Mouse (Mus musculus): Measurements from ENCODE around the gene Txnl4b. TPM values are rescaled to one million over a fixed set of nuclear protein-coding genes. Genes with fewer than 3 reads are reported as not detected.

The Txnl4b gene
- total and polyA plus RNA-seq, 3 experiments = 8.4 to 9.5 TPM; not detected in 1

GRCm38 (mm10) chr8:109535140-109535990 is 30.3 kb upstream of the Txnl4b start (continued):
- TF ChIP-seq SMC3 (IDR thresholded peaks at IDR 0.05; ENCODE audit: low read depth, low read length) (peak; percentile 63), ZKSCAN1 (IDR thresholded peaks at IDR 0.05; ENCODE audit: low read depth, low read length) (no peak), RAD21 (IDR thresholded peaks at IDR 0.05; ENCODE audit: low read depth, low read length) (peak; percentile 41), POLR2AphosphoS5 (IDR thresholded peaks at IDR 0.05; ENCODE audit: borderline replicate concordance, low read depth, low read length) (no peak), MYC (IDR thresholded peaks at IDR 0.05; ENCODE audit: low read depth, low read length) (peak; percentile 60; the same call in 1 of the 2 replicates), ELF1 (IDR thresholded peaks at IDR 0.05; ENCODE audit: low read depth, low read length) (peak; percentile 22; the same call in 1 of the 2 replicates), ZC3H11A (IDR thresholded peaks at IDR 0.05; ENCODE audit: low read depth, low read length) (no peak), EP300 (IDR thresholded peaks at IDR 0.05; ENCODE audit: low read depth in 1 of 2, low read length in 2 of 2) (peak in 1 of 2 experiments; percentile 63; a peak in 1 of 4 replicates), GATA1 (IDR thresholded peaks at IDR 0.05; ENCODE audit: low read depth, low read length) (peak; percentile 76), TCF12 (IDR thresholded peaks at IDR 0.05; ENCODE audit: low read depth, low read length) (peak; percentile 71), MAFK (IDR thresholded peaks at IDR 0.05; ENCODE audit: borderline replicate concordance, low read depth, low read length) (no peak), POLR2AphosphoS2 (IDR thresholded peaks at IDR 0.05; ENCODE audit: low read length) (no peak), ZMIZ1 (IDR thresholded peaks at IDR 0.05; ENCODE audit: low read depth, low read length) (no peak), CHD2 (IDR thresholded peaks at IDR 0.05; ENCODE audit: low read length) (no peak), USF2 (IDR thresholded peaks at IDR 0.05; ENCODE audit: borderline replicate concordance in 1 of 2, insufficient read depth in 1 of 2, low read depth in 1 of 2, low read length in 2 of 2) (no peak), BHLHE40 (IDR thresholded peaks at IDR 0.05; ENCODE audit: borderline replicate concordance, low read depth, low read length) (no peak; the same call in 1 of the 2 replicates), MAZ (IDR thresholded peaks at IDR 0.05; ENCODE audit: low read depth, low read length) (0 out of 2 replicates have a peak, but pooled peaks have one; percentile 29), GABPA (IDR thresholded peaks at IDR 0.05; ENCODE audit: low read depth, low read length) (no peak), NELFE (IDR thresholded peaks at IDR 0.05; ENCODE audit: low read depth, low read length) (no peak)

- H3K4me3 ChIP-seq (ENCODE audit: control insufficient read depth in 1 of 2, insufficient read depth in 1 of 2, low read depth in 2 of 2, low read length in 2 of 2) = peak overlapping the region; percentile 4 to 14; a peak in 1 of 4 replicates
- H3K27ac ChIP-seq (ENCODE audit: control insufficient read depth, low read depth, low read length) = peak overlapping the region; percentile 26; the same call in 1 of the 2 replicates
- H3K9me3 ChIP-seq (replicated peaks; ENCODE audit: insufficient read depth, low read length) = no peaks in the 10 kb centered on the region
- H3K4me1 ChIP-seq (ENCODE audit: control insufficient read depth in 1 of 2, insufficient read depth in 2 of 2, low read length in 2 of 2) = peaks cover 5 to 19% of the 10 kb centered on the region in 2 experiments; a peak in 3 of 4 replicates
- peaks cover 0 to 10% of the 10 kb centered on the region in 2 experiments; a peak in 2 of 4 replicates for H3K36me3 ChIP-seq (ENCODE audit: control insufficient read depth in 1 of 2, insufficient read depth in 2 of 2, low read length in 2 of 2)
- no peaks in the 10 kb centered on the region for H3K79me2 ChIP-seq (ENCODE audit: control insufficient read depth, insufficient read depth, low read length, poor library complexity)
- peak; percentile 88 for DNase-seq (ENCODE audit: low read depth, low spot score)
- peak overlapping the region; percentile 4; the same call in 1 of the 2 replicates for H3K9ac ChIP-seq (ENCODE audit: control insufficient read depth, low read depth, low read length, poor library complexity, severe bottlenecking)
- H3K27me3 ChIP-seq (ENCODE audit: control insufficient read depth in 1 of 2, insufficient read depth in 2 of 2, low read length in 2 of 2) = no peaks in the 10 kb centered on the region
- TF ChIP-seq SIN3A (IDR thresholded peaks at IDR 0.05; ENCODE audit: low read length) (no peak), TAL1 (IDR thresholded peaks at IDR 0.05; ENCODE audit: low read length) (no peak), MAFK (IDR thresholded peaks at IDR 0.05; ENCODE audit: borderline replicate concordance, low read depth, low read length) (no peak), KAT2A (conservative IDR thresholded peaks at IDR 0.05; ENCODE audit: low read depth, low read length) (no peak), ZNF384 (IDR thresholded peaks at IDR 0.05; ENCODE audit: low read depth, low read length) (no peak), E2F4 (IDR thresholded peaks at IDR 0.05; ENCODE audit: borderline replicate concordance, low read depth, low read length) (no peak), MAZ (IDR thresholded peaks at IDR 0.05; ENCODE audit: low read depth, low read length) (0 out of 2 replicates have a peak, but pooled peaks have one; percentile 35), POLR2AphosphoS5 (IDR thresholded peaks at IDR 0.05; ENCODE audit: borderline replicate concordance, low read depth, low read length) (no peak), MYC (IDR thresholded peaks at IDR 0.05; ENCODE audit: low read depth, low read length) (no peak), EP300 (IDR thresholded peaks at IDR 0.05; ENCODE audit: low read depth in 1 of 2, low read length in 2 of 2) (no peak), BHLHE40 (IDR thresholded peaks at IDR 0.05; ENCODE audit: borderline replicate concordance, low read depth, low read length) (no peak), TBP (IDR thresholded peaks at IDR 0.05; ENCODE audit: low read depth, low read length) (no peak), NRF1 (IDR thresholded peaks at IDR 0.05; ENCODE audit: insufficient read depth, low read depth, low read length, poor library complexity, severe bottlenecking) (no peak), JUND (IDR thresholded peaks at IDR 0.05; ENCODE audit: low read depth, low read length) (0 out of 2 replicates have a peak, but pooled peaks have one; percentile 35), USF1 (IDR thresholded peaks at IDR 0.05; ENCODE audit: low read depth, low read length) (no peak), SMC3 (IDR thresholded peaks at IDR 0.05; ENCODE audit: low read depth, low read length) (peak; percentile 67), MEF2A (IDR thresholded peaks at IDR 0.05; ENCODE audit: extremely low read depth, insufficient replicate concordance, low read depth, low read length, poor library complexity, severe bottlenecking) (no peak), MAX (IDR thresholded peaks at IDR 0.05; ENCODE audit: low read length) (no peak), CTCF (IDR thresholded peaks at IDR 0.05 in 2 of 3, conservative IDR thresholded peaks at IDR 0.05 in 1 of 3; ENCODE audit: control insufficient read depth in 1 of 3, insufficient read depth in 1 of 3, low read depth in 2 of 3, low read length in 3 of 3, poor library complexity in 1 of 3, severe bottlenecking in 1 of 3) (peak; percentile 84 to 91 (median 85)), TCF12 (IDR thresholded peaks at IDR 0.05; ENCODE audit: low read depth, low read length) (0 out of 2 replicates have a peak, but pooled peaks have one; percentile 3)
These were observed 29.0 kb upstream of the Txnl4b start for GRCm38 (mm10) chr8:109536703-109537102.

Measured in MEL (cell line).